Mouse (Mus musculus) heart, embryonic 15.5 days (tissue): ENCODE measurements around the gene 1700017D01Rik. TPM values are rescaled to one million over a fixed set of nuclear protein-coding genes. Genes with fewer than 3 reads are reported as not detected.
A peak's percentile ranks its signal among the peaks of the same experiment; 100 is the strongest.
"Not testable (repeated sequence)": the region's sequence is repeated elsewhere in the genome, so short reads cannot be mapped to it uniquely, and the experiment has no call there.

Experiments
- ATAC-seq: fragments of 200-750 bp; cut with Nextera tagmentation; replicated peaks from 2 replicates; pipeline ENCODE4 v1.8.0; 2017; ENCODE audit warnings: low read depth, moderate TSS enrichment; ENCODE audit not compliant: insufficient number of reproducible peaks, insufficient read depth, low FRiP score
- H3K27ac ChIP-seq: fragments of 300-500 bp; sonication (generic); 2 replicates; pipeline ENCODE4 v1.5.1; 2015; ENCODE audit warnings: mild to moderate bottlenecking, inconsistent platforms
- H3K27me3 ChIP-seq: fragments of 300-500 bp; sonication (generic); 2 replicates; pipeline ENCODE4 v1.6.1; 2015; ENCODE audit warnings: inconsistent platforms
- H3K36me3 ChIP-seq: fragments of 300-500 bp; sonication (generic); 2 replicates; pipeline ENCODE4 v1.6.1; 2015; ENCODE audit warnings: mild to moderate bottlenecking, inconsistent platforms
- H3K4me1 ChIP-seq: fragments of 300-500 bp; sonication (generic); replicated peaks from 2 replicates; pipeline ENCODE4 v1.6.1; 2015; ENCODE audit warnings: inconsistent platforms
- H3K4me2 ChIP-seq: fragments of 300-500 bp; sonication (generic); 2 replicates; pipeline ENCODE4 v1.6.1; 2015; ENCODE audit warnings: inconsistent platforms, mild to moderate bottlenecking, moderate library complexity
- H3K4me3 ChIP-seq: fragments of 300-500 bp; sonication (generic); 2 replicates; pipeline ENCODE4 v1.5.1; 2015; ENCODE audit warnings: mild to moderate bottlenecking, inconsistent platforms
- H3K9ac ChIP-seq: fragments of 300-500 bp; sonication (generic); 2 replicates; pipeline ENCODE4 v1.6.1; 2015; ENCODE audit warnings: mild to moderate bottlenecking, inconsistent platforms
- H3K9me3 ChIP-seq: fragments of 300-500 bp; sonication (generic); replicated peaks from 2 replicates; pipeline ENCODE4 v1.6.1; 2016; ENCODE audit warnings: inconsistent platforms
- WGBS: fragments of 180-500 bp; shearing (Covaris S2); methylation state at CpG from one replicate; pipeline ENCODE4 v1.1.7; 2015; ENCODE audit warnings: mixed read lengths; 5-methylcytosine and 5-hydroxymethylcytosine counted together
- polyA plus RNA-seq: library from polyadenylated mRNA; unstranded; fragments of >200 nt; fragmentation: Nextera tagmentation; extraction: Ambion mirVana; gene quantifications from 2 replicates; pipeline ENCODE4 v1.2.1, GENCODE M21; 2015

1700017D01Rik gene
- polyA plus RNA-seq = not detected in 2 replicates

DNA sequence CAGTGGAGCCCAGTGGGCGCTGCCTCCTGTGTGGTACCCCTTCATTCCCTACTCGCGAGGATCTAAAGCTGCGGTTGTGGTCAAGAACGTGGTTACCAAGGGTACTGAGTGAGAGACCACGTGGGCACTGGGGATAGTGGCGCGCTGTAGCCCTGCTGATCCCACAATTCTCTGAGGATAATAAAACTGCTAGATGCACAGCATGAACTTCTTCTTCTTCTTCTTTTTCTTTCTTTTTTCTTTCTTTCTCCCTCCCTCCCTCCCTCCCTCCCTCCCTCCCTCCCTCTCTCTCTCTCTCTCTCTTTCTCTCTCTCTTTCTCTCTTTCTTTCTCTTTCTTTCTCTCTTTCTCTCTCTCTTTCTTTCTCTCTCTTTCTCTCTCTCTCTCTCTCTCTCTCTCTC is at the start of gene 1700017D01Rik:
TSS of gene 1700017D01Rik (minus strand) at position 101 of the 400 bp plus-strand sequence.
- H3K9ac ChIP-seq, H3K4me3 ChIP-seq, H3K36me3 ChIP-seq, H3K4me2 ChIP-seq, ATAC-seq, H3K9me3 ChIP-seq, H3K27ac ChIP-seq, H3K4me1 ChIP-seq, H3K27me3 ChIP-seq: not testable (repeated sequence)
- 75% methylated on average over 8 of the region's 8 CpGs for WGBS

DNA sequence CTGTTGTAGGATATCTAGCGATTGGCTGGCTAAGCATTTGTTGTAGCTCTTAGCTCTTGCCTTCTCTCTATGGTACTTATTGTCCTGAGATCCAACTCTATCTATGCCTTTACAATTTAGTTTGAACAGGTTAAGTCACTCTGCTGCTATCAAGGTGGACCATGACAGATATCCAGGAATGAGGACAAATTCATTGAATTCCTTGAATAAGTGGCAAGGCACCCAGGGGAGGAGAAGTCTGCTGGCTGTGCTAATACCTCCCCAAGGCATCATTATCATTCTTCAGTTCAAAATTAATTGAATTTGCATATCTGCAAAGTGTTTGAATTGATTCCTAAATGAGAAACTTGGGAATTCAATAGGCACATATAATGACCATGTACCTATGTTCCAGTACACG is 46.8 kb upstream of the 1700017D01Rik start:
- Histone ChIP-seq H3K9me3 (no peaks in the 10 kb centered on the region), H3K4me1 (no peaks in the 10 kb centered on the region), H3K9ac (no peak overlapping the region), H3K27me3 (no peaks in the 10 kb centered on the region), H3K4me3 (no peak overlapping the region), H3K27ac (no peak overlapping the region), H3K4me2 (no peak overlapping the region), H3K36me3 (no peaks in the 10 kb centered on the region)
- no peak for ATAC-seq
- 68% methylated on average over 2 of the region's 2 CpGs for WGBS

DNA sequence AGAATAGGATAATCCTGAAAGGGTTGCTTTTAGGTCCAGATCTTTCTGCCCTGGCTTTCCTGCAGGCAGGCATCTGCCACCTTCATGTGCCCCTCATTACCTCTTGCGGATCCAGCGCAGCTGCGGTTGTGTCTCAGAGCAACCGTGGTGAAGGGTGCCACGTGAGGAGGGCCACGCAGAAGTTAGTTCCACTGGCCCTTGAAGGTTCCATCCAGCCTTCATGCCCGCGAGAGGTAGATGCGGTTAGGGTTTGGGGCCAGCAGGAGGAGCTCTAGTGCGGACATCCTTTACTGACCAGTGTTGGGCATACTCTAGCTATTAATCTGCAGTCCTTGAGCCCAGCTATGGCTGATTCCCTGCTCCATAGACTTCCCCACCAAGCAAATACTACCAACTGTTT is 34.5 kb upstream of the 1700017D01Rik start, which contains the start of gene 1700025F22Rik:
TSS of gene 1700025F22Rik (minus strand) at position 149 of the 400 bp plus-strand sequence.
- H3K4me1 ChIP-seq = no peaks in the 10 kb centered on the region
- no peak for ATAC-seq
- no peaks in the 10 kb centered on the region for H3K9me3 ChIP-seq
- no peak within 1 kb of the TSS for H3K4me2 ChIP-seq
- no peak within 1 kb of the TSS for H3K9ac ChIP-seq
- WGBS = 28% methylated on average over 10 of the region's 10 CpGs
- H3K27me3 ChIP-seq = no peaks in the 10 kb centered on the region
- no peak within 1 kb of the TSS for H3K27ac ChIP-seq
- H3K4me3 ChIP-seq = no peak within 1 kb of the TSS
- no peaks in the 10 kb centered on the region for H3K36me3 ChIP-seq

DNA sequence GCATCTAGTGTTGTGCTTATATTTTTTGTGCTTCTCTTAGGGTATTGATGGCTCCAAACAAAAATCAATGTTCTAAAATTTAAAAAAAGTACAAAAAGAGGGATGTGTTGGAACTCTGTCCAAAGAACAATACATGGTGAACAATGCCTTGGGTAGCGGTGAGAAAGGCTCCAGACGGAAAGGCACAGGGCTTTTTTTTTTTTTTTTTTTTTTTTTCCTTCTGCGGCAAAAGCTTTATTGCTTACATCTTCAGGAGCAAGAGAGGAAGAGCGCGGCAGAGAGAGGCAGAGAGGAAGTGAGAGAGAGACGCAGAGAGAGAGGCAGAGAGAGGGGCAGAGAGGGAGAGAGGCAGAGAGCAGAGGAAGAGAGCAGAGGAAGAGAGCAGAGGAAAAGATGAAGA is 27.2 kb upstream of the 1700017D01Rik start:
- H3K4me1 ChIP-seq, ATAC-seq: not testable (repeated sequence)
- 80% methylated on average over 5 of the region's 6 CpGs for WGBS

DNA sequence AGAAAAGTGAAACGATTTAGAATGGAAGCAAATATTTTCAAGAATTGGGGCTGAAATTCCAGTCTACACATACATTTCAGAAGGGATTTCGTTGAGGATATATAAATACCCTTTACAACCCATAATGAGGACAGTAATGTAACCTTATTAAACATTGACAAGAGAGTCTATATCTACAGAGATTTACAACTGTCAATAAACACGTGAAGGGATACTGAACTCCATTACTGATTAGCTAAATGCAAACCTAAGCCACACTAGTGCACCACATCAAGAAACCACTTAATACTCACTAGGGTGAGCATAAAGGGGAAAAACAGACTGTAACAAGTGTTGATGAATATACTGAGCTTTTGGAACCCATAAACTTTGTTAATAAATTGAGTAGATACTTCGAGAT is 4.7 kb upstream of the 1700017D01Rik start:
- H3K27me3 ChIP-seq = no peaks in the 10 kb centered on the region
- 64% methylated on average over 4 of the region's 4 CpGs for WGBS
- H3K4me1 ChIP-seq = no peaks in the 10 kb centered on the region
- H3K36me3 ChIP-seq = no peaks in the 10 kb centered on the region
- H3K9me3 ChIP-seq = no peaks in the 10 kb centered on the region
- no peak for ATAC-seq
- no peak overlapping the region for H3K9ac ChIP-seq
- H3K4me3 ChIP-seq = no peak overlapping the region
- no peak overlapping the region for H3K27ac ChIP-seq
- no peak overlapping the region for H3K4me2 ChIP-seq

More for the DNA sequence above, 27.2 kb upstream of the 1700017D01Rik start:
- H3K27me3 ChIP-seq, H3K4me3 ChIP-seq, H3K9ac ChIP-seq, H3K4me2 ChIP-seq, H3K27ac ChIP-seq, H3K9me3 ChIP-seq, H3K36me3 ChIP-seq: not testable (repeated sequence)

DNA sequence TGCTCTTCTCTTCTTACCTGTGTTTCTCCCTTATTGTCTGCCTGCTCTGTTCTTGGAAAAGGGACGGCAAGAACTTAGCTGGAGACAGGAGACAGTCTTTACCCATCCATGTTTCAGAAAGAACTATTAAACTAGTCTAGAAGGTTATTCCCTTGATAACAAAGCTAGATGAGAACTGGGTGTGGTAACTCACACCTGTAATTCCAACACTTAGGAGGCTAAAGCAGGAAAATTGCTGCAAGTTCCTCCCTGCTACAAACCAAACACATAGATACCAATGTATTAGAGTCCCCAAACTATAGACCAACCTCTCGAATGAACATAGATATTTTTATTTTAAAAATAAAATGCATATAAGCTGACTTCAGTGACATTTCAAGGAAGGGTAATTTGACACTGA is 4.2 kb upstream of the 1700017D01Rik start:
- Histone ChIP-seq H3K9ac (no peak overlapping the region), H3K27ac (no peak overlapping the region), H3K4me2 (no peak overlapping the region), H3K4me3 (no peak overlapping the region), H3K27me3 (no peaks in the 10 kb centered on the region), H3K9me3 (no peaks in the 10 kb centered on the region), H3K36me3 (no peaks in the 10 kb centered on the region), H3K4me1 (no peaks in the 10 kb centered on the region)
- 75% methylated on average over 2 of the region's 2 CpGs for WGBS
- no peak for ATAC-seq

DNA sequence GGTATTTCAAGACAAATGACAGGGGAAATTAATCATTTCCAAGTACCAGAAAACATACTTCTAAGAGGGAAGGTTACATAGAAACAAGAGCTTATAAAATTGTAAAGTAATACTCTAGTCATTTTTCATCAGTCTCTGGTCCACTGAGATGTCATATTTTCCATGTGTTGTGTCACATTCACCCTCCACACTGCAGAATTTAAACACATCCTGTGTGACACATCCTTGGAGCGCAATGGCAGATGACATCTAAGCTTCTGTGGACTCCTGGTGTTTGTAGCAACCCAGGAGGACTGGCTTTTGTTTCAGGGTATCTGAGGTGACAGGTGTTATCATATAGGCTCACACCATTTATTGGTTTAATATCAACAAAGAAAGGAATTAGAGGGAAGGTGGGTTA is 974 bp downstream of the 1700017D01Rik start:
- H3K27ac ChIP-seq = no peak overlapping the region
- H3K9me3 ChIP-seq = no peaks in the 10 kb centered on the region
- no peak overlapping the region for H3K4me3 ChIP-seq
- H3K27me3 ChIP-seq = no peaks in the 10 kb centered on the region
- no peak for ATAC-seq
- no peaks in the 10 kb centered on the region for H3K4me1 ChIP-seq
- H3K36me3 ChIP-seq = no peaks in the 10 kb centered on the region
- WGBS = 67% methylated on average over 1 of the region's 1 CpGs
- H3K9ac ChIP-seq = no peak overlapping the region
- H3K4me2 ChIP-seq = no peak overlapping the region

DNA sequence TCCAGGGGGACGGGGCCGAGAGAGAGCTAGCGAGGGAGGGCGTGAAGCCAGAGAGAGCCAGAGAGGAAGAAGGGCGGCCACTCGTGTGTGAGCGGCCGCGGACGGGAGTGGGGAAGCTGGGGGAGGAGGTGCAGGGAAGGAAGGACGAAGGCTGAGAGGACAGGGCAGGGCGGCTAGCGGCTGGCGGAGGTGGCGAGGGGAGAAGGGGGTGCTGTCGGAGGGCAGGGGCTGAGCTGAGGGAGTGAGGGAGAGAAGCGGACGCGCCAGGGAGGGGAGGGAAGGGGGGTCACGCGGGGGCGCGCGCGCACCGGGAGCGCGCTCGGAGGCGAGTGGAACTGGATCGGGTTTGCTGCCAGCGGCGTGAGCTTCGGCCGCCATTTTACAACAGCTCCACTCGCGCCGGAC is 9.7 kb downstream of the 1700017D01Rik start:
- H3K9me3 ChIP-seq, H3K27me3 ChIP-seq, H3K27ac ChIP-seq, H3K36me3 ChIP-seq, H3K4me1 ChIP-seq: not testable (repeated sequence)
- 2% methylated on average over 20 of the region's 38 CpGs for WGBS
- peak; percentile 95 for ATAC-seq
- H3K4me2 ChIP-seq = peak overlapping the region; percentile 59
- peak overlapping the region; percentile 47 for H3K4me3 ChIP-seq
- 0 out of 2 replicates have a peak overlapping the region, but pooled peaks have one; percentile 38 for H3K9ac ChIP-seq

DNA sequence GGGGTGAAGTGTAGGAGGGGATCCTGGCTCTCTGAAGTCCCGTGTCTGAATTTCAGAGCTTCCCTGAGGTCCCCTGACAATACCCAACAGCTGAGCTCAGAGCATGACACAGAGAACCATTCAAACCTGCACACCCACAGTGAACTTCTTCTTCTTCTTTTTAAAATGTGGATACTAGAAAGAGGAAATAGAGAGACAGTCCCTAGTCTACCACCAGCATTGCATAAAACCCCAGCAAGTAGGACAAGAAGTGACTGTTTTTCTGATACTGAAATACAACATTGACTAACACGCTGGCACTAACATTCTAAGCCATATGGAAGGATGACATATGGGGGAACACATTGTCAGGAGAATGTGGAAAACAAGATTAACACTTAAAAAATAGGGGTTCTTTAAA is 11.3 kb downstream of the 1700017D01Rik start:
- H3K4me3 ChIP-seq = no peak overlapping the region
- no peak overlapping the region for H3K4me2 ChIP-seq
- H3K9ac ChIP-seq = no peak overlapping the region
- H3K27me3 ChIP-seq = no peaks in the 10 kb centered on the region
- no peaks in the 10 kb centered on the region for H3K9me3 ChIP-seq
- 81% methylated on average over 2 of the region's 2 CpGs for WGBS
- no peak overlapping the region for H3K27ac ChIP-seq
- no peak for ATAC-seq
- H3K36me3 ChIP-seq = no peaks in the 10 kb centered on the region
- no peaks in the 10 kb centered on the region for H3K4me1 ChIP-seq

DNA sequence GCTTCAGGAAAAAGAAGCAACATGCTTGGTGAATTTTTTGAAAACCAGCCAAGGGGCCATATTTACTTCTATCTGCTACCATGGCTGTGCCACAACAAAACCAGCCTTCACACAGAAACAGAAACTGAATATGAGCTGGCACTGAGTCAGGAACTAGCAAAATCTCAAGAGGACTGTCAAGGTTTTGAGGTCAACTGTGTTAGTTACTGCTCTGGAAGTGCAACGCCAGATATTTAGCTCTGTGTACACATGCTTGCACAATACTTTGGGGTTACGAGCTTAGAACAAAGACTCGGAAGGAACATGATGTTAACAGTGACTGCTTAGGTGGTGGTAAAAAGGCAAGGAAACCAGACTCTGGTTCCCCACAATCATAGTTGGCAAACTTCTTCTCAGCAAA is 22.9 kb downstream of the 1700017D01Rik start:
- WGBS = 79% methylated on average over 3 of the region's 3 CpGs
- Histone ChIP-seq H3K27ac (no peak overlapping the region), H3K4me2 (no peak overlapping the region), H3K27me3 (no peaks in the 10 kb centered on the region), H3K9me3 (no peaks in the 10 kb centered on the region), H3K4me1 (no peaks in the 10 kb centered on the region), H3K4me3 (no peak overlapping the region), H3K36me3 (no peaks in the 10 kb centered on the region), H3K9ac (no peak overlapping the region)
- no peak for ATAC-seq

DNA sequence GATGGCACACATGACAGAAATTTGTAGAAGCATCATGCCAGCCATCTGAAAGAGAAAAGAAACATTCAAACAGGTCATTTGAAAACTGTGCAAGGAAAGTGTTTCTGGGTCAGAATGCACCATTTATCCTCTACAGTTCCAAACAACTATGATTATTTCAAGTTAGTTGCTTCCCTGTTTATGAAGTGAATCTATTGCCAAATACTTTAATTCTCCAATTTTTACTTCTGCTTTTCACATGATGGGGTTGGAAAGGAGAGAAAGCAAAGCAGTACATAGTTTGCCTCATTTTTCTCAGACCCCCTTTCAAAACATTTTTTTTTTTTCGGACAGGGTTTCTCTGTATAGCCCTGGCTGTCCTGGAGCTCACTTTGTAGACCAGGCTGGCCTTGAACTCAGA is 28.8 kb downstream of the 1700017D01Rik start:
- no peaks in the 10 kb centered on the region for H3K27me3 ChIP-seq
- WGBS = 71% methylated on average over 1 of the region's 1 CpGs
- H3K4me2 ChIP-seq = no peak overlapping the region
- H3K4me1 ChIP-seq = no peaks in the 10 kb centered on the region
- H3K9ac ChIP-seq = no peak overlapping the region
- H3K36me3 ChIP-seq = no peaks in the 10 kb centered on the region
- no peak overlapping the region for H3K4me3 ChIP-seq
- no peak overlapping the region for H3K27ac ChIP-seq
- no peak for ATAC-seq
- H3K9me3 ChIP-seq = no peaks in the 10 kb centered on the region

DNA sequence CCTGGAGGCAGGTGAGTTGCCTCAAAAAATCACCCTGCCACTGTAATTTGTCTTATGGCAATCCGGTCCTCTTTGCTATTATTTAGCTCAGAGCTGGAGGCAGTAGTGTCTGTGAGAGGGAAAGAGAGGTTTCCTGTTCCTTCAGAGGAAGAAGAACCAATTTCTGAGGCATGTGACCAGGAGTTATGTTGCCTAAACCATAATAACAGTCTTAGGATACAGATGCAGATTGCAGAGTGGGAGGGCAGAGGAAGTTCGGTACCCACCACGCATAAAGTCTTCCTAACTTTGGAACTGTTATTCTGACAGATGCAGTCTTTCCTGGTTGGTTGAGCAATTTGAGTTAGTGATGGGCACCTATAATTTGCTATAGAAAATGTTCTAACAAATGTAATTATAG is 32.3 kb downstream of the 1700017D01Rik start:
- no peak overlapping the region for H3K9ac ChIP-seq
- no peak overlapping the region for H3K27ac ChIP-seq
- H3K9me3 ChIP-seq = no peaks in the 10 kb centered on the region
- WGBS = 73% methylated on average over 3 of the region's 3 CpGs
- no peaks in the 10 kb centered on the region for H3K36me3 ChIP-seq
- no peak overlapping the region for H3K4me3 ChIP-seq
- ATAC-seq = no peak
- H3K27me3 ChIP-seq = 0 out of 2 replicates have a peak, but pooled peaks cover 3% of the 10 kb centered on the region
- no peak overlapping the region for H3K4me2 ChIP-seq
- H3K4me1 ChIP-seq = no peaks in the 10 kb centered on the region
